Mouse (Mus musculus) lung, adult 2 months (tissue): ENCODE data around the gene Fbxo24.

Source experiments
- CTCF ChIP-seq: fragments of 200-500 bp; IDR thresholded peaks from 2 replicates; pipeline ENCODE4 v1.5.1; 2011; ENCODE audit warnings: mild to moderate bottlenecking, low read length, control low read depth; ENCODE audit not compliant: insufficient read depth
- POLR2A ChIP-seq: fragments of 200-500 bp; IDR thresholded peaks from 2 replicates; pipeline ENCODE4 v1.6.1; 2011; ENCODE audit warnings: low read depth, mild to moderate bottlenecking, control low read depth, low read length, borderline replicate concordance; ENCODE audit errors: extremely low read depth

GRCm38 (mm10) chr5:137570181-137570580 is 58.6 kb downstream of the Fbxo24 start:
- TF ChIP-seq POLR2A (no peak), CTCF (no peak)
